Mouse (Mus musculus): ENCODE data around the gene Inmt. TPM values are rescaled to one million over a fixed set of nuclear protein-coding genes. Genes with fewer than 3 reads are reported as not detected.

The Inmt gene
- 0.04 and 0.13 TPM in 2 replicates for polyA plus RNA-seq (2012; rRNA removed)
- polyA plus RNA-seq (2014; fragmentation: Nextera tagmentation; extraction: Ambion mirVana) = 0.09 and 0.18 TPM in 2 replicates

DNA sequence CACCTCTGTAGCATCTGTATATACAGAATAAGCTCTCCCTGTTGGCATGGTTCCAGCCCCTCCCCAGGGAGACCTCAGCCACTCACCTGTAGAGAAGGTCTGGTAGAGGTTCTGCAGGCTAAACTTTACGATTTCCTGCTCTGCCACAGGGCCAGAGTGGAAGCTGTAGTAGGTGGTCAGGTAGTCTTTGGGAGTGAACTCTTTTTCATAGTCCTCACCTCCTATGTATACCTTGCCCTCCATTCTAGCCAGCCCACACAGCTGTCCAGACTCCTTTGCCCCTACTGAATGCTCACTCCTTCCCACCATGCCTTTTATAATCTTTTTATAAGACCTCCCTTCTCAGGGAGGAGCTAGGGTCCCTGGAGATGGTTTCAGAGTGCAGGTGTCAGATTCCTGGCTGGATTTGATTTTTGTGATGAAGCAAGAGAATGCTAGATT lies at the start of gene Inmt:
Gene Inmt, minus strand, starts transcription at position 303 of the 441 bp plus-strand sequence.
- Histone ChIP-seq H3K27ac (no peak within 1 kb of the TSS), H3K36me3 (replicated peaks; ENCODE audit: control insufficient read depth, insufficient read depth, low read depth) (no peaks in the 10 kb centered on the region), H3K4me1 (replicated peaks; ENCODE audit: control insufficient read depth in 2 of 2, insufficient read depth in 2 of 2, low read length in 1 of 2) (peaks cover 0 to 13% of the 10 kb centered on the region in 2 experiments; a peak in 2 of 4 replicates), H3K4me2 (ENCODE audit: low read depth) (no peak within 1 kb of the TSS), H3K9ac (replicated peaks) (no peak within 1 kb of the TSS), H3K27me3 (ENCODE audit: control insufficient read depth, insufficient read depth, low read length) (no peaks in the 10 kb centered on the region), H3K9me3 (ENCODE audit: control insufficient read depth, low read length) (no peaks in the 10 kb centered on the region), H3K4me3 (ENCODE audit: insufficient read depth in 1 of 2, low read depth in 2 of 2, low read length in 2 of 2) (no peak within 1 kb of the TSS)
- no peak for ATAC-seq (ENCODE audit: insufficient read depth)
- no peak for TF ChIP-seq CTCF (IDR thresholded peaks at IDR 0.05; ENCODE audit: low read depth)
- no peak for TF ChIP-seq EP300 (IDR thresholded peaks at IDR 0.05; ENCODE audit: low read depth)
- WGBS (ENCODE audit: insufficient replicate concordance) = 23% methylated on average over 1 of the region's 1 CpGs
- no peak for DNase-seq (ENCODE audit: low read depth in 3 of 3, low spot score in 3 of 3)

DNA sequence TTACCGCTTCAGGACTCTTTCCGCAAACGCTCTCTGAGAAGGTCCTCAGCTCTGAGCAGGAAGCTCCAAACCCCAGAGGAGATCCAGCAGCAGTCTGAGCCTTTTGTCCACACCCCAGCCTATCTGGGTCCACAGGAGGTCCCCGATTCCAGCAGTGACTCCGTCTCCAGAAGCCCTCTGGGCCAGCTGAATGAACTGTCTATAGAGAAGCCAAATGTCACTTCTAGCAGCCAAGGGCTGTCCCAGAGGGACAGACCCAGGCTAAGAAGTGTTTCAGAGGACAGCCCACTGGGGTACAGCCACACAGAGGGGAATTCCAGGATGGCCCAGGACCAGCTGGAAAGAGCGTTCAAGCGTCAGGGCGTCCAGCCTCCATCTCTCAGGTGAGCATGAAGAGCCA lies 49.1 kb upstream of the Inmt start:
- H3K4me1 ChIP-seq (replicated peaks; ENCODE audit: control insufficient read depth in 2 of 2, insufficient read depth in 2 of 2, low read length in 1 of 2) = no peaks in the 10 kb centered on the region

DNA sequence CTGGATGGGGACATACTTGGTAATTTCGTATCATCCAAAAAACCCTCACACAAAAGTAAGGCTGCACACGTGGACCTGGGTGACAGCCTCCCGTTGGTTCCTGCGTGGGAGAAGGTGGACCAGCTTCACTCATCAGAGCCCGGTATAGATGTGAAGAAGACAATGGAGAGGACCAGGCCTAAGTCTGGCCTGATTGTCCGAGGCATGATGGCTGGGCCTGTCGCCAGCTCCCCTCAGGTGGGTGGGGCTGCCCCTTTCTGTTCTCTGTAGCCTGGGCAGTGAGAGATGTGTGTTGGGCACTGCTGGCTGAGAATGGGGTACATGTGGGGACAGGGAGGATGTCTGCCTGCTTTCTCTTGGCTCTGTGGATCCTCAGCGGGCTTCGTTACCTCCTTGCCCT lies 43.4 kb upstream of the Inmt start:
- TF ChIP-seq EP300 (IDR thresholded peaks at IDR 0.05; ENCODE audit: low read depth) = no peak
- no peak for TF ChIP-seq CTCF (IDR thresholded peaks at IDR 0.05; ENCODE audit: low read depth)
- no peaks in the 10 kb centered on the region for H3K4me1 ChIP-seq (replicated peaks; ENCODE audit: control insufficient read depth in 2 of 2, insufficient read depth in 2 of 2, low read length in 1 of 2)
- H3K27ac ChIP-seq = no peak overlapping the region
- H3K36me3 ChIP-seq (replicated peaks; ENCODE audit: control insufficient read depth, insufficient read depth, low read depth) = no peaks in the 10 kb centered on the region
- no peak overlapping the region for H3K4me2 ChIP-seq (ENCODE audit: low read depth)
- H3K9me3 ChIP-seq (ENCODE audit: control insufficient read depth, low read length) = no peaks in the 10 kb centered on the region
- no peak overlapping the region for H3K9ac ChIP-seq (replicated peaks)
- no peak for DNase-seq (ENCODE audit: low read depth in 3 of 3, low spot score in 3 of 3)
- 71% methylated on average over 9 of the region's 9 CpGs for WGBS (ENCODE audit: insufficient replicate concordance)
- no peak for ATAC-seq (ENCODE audit: insufficient read depth)
- no peaks in the 10 kb centered on the region for H3K27me3 ChIP-seq (ENCODE audit: control insufficient read depth, insufficient read depth, low read length)
- no peak overlapping the region for H3K4me3 ChIP-seq (ENCODE audit: insufficient read depth in 1 of 2, low read depth in 2 of 2, low read length in 2 of 2)

More for the DNA sequence above, 49.1 kb upstream of the Inmt start:
- Histone ChIP-seq H3K36me3 (replicated peaks; ENCODE audit: control insufficient read depth, insufficient read depth, low read depth) (no peaks in the 10 kb centered on the region), H3K27me3 (ENCODE audit: control insufficient read depth, insufficient read depth, low read length) (no peaks in the 10 kb centered on the region), H3K27ac (no peak overlapping the region), H3K4me2 (ENCODE audit: low read depth) (no peak overlapping the region), H3K4me3 (ENCODE audit: insufficient read depth in 1 of 2, low read depth in 2 of 2, low read length in 2 of 2) (no peak overlapping the region), H3K9me3 (ENCODE audit: control insufficient read depth, low read length) (no peaks in the 10 kb centered on the region), H3K9ac (replicated peaks) (no peak overlapping the region)
- TF ChIP-seq EP300 (IDR thresholded peaks at IDR 0.05; ENCODE audit: low read depth) (no peak), CTCF (IDR thresholded peaks at IDR 0.05; ENCODE audit: low read depth) (no peak)
- DNase-seq (ENCODE audit: low read depth in 3 of 3, low spot score in 3 of 3) = no peak
- 86% methylated on average over 8 of the region's 8 CpGs for WGBS (ENCODE audit: insufficient replicate concordance)
- no peak for ATAC-seq (ENCODE audit: insufficient read depth)

DNA sequence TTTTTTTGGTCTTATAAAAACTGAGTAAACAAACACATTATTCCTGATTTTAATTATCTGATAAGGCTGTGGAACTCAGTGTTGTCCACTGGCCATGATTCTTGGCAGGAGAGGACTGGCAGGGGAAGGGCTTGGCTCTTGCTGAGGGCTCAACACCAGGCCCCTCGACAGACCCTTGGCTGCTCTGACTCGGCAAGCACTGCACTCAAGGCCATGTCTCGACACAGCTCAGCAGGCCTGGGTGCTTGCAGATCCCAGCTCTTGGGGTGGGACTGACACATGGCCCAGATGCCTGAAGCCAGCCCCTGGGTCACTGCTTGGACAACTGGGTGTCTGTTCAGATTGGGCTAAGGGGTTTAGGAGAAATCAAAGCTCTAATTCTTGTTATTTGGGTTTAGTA lies 39.7 kb upstream of the Inmt start:
- Histone ChIP-seq H3K27ac (no peak overlapping the region), H3K36me3 (replicated peaks; ENCODE audit: control insufficient read depth, insufficient read depth, low read depth) (no peaks in the 10 kb centered on the region), H3K4me3 (ENCODE audit: insufficient read depth in 1 of 2, low read depth in 2 of 2, low read length in 2 of 2) (no peak overlapping the region), H3K9me3 (ENCODE audit: control insufficient read depth, low read length) (no peaks in the 10 kb centered on the region), H3K4me2 (ENCODE audit: low read depth) (no peak overlapping the region), H3K4me1 (replicated peaks; ENCODE audit: control insufficient read depth in 2 of 2, insufficient read depth in 2 of 2, low read length in 1 of 2) (no peaks in the 10 kb centered on the region), H3K27me3 (ENCODE audit: control insufficient read depth, insufficient read depth, low read length) (no peaks in the 10 kb centered on the region), H3K9ac (replicated peaks) (no peak overlapping the region)
- ATAC-seq (ENCODE audit: insufficient read depth) = no peak
- TF ChIP-seq EP300 (IDR thresholded peaks at IDR 0.05; ENCODE audit: low read depth) (no peak), CTCF (IDR thresholded peaks at IDR 0.05; ENCODE audit: low read depth) (no peak)
- WGBS (ENCODE audit: insufficient replicate concordance) = 49% methylated on average over 3 of the region's 3 CpGs
- no peak for DNase-seq (ENCODE audit: low read depth in 3 of 3, low spot score in 3 of 3)

DNA sequence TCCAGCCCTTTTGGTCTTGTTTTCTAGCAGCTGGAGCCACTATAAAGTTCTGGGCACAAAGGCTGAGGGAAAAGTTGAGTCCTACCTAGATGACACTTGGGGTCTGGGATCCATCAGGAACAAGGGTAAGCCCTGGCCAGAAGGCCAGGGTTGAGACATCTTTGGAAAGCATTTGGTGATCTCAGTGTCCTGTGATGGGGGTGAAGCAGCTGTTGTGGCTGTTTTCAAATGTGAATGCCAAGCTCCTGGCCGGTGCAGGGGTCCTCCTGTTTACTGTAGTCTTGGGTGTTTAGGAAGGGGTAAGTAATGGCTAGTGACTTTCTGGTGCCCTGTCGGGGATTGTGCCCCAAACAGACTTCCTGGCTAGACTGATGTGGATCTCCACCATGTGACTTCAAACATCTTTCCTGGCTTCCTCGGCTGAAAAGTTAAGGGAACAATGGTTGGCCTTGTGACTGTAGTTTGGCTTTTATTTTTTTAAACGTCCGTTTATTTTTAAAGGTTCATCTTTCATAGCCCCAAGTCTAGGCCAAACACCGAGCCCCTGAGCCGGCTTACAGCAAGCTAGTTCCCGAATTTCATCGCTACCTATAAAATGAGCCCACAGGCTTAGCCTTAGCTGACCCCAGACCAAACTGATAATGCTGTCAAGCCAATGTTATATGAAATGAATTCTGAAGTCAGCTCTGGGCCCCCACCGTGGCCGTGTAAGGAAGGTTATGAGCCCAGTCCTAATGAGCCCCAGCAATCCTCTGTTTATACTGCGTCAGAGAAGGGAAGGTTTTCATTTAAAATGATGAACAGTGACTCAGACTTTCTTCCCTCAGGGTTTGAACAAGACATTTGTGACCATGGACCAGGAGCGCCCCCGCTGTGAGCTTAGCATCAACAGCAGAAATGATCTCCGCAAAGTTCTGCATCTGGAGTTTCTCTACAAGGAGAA lies 35.9 kb upstream of the Inmt start:
- no peaks in the 10 kb centered on the region for H3K27me3 ChIP-seq (ENCODE audit: control insufficient read depth, insufficient read depth, low read length)
- H3K27ac ChIP-seq = no peak overlapping the region
- H3K4me3 ChIP-seq (ENCODE audit: insufficient read depth in 1 of 2, low read depth in 2 of 2, low read length in 2 of 2) = no peak overlapping the region
- WGBS (ENCODE audit: insufficient replicate concordance) = 67% methylated on average over 15 of the region's 15 CpGs
- no peak for TF ChIP-seq CTCF (IDR thresholded peaks at IDR 0.05; ENCODE audit: low read depth)
- no peak for TF ChIP-seq EP300 (IDR thresholded peaks at IDR 0.05; ENCODE audit: low read depth)
- H3K9me3 ChIP-seq (ENCODE audit: control insufficient read depth, low read length) = no peaks in the 10 kb centered on the region
- H3K4me2 ChIP-seq (ENCODE audit: low read depth) = no peak overlapping the region
- ATAC-seq (ENCODE audit: insufficient read depth) (no peak), DNase-seq (ENCODE audit: low read depth in 3 of 3, low spot score in 3 of 3) (no peak)
- H3K36me3 ChIP-seq (replicated peaks; ENCODE audit: control insufficient read depth, insufficient read depth, low read depth) = no peaks in the 10 kb centered on the region
- H3K9ac ChIP-seq (replicated peaks) = no peak overlapping the region
- peaks cover 0 to 2% of the 10 kb centered on the region in 2 experiments; a peak in 1 of 4 replicates for H3K4me1 ChIP-seq (replicated peaks; ENCODE audit: control insufficient read depth in 2 of 2, insufficient read depth in 2 of 2, low read length in 1 of 2)
